Mouse (Mus musculus): ENCODE data around the gene Kcnh1. TPM values are rescaled to one million over a fixed set of nuclear protein-coding genes. Genes with fewer than 3 reads are reported as not detected.

Kcnh1 gene
- total and polyA plus RNA-seq, 2 experiments from 2014 or later: 2.9 to 5.9 TPM

GRCm38 (mm10) chr1:192327052-192327451, 136.5 kb downstream of the Kcnh1 start:
- 90% methylated on average over 8 of the region's 8 CpGs for WGBS
- no peaks in the 10 kb centered on the region for H3K36me3 ChIP-seq (ENCODE audit: insufficient read depth, low read length)
- DNase-seq (ENCODE audit: low spot score): no peak
- no peaks in the 10 kb centered on the region for H3K4me1 ChIP-seq (ENCODE audit: insufficient read depth, low read length)
- no peak for ATAC-seq (ENCODE audit: low FRiP score)
- H3K27ac ChIP-seq (ENCODE audit: low read depth, low read length): no peak overlapping the region
- H3K27me3 ChIP-seq (ENCODE audit: insufficient read depth, low read length): no peaks in the 10 kb centered on the region
- no peak overlapping the region for H3K4me3 ChIP-seq (ENCODE audit: low read depth, low read length)
- no peaks in the 10 kb centered on the region for H3K9me3 ChIP-seq (ENCODE audit: low read length)
- no peak overlapping the region for H3K9ac ChIP-seq (replicated peaks; ENCODE audit: low read length, poor library complexity, severe bottlenecking)
- TF ChIP-seq CTCF (IDR thresholded peaks at IDR 0.05): no peak
- H3K4me2 ChIP-seq (ENCODE audit: low read depth, low read length, poor library complexity, severe bottlenecking): no peak overlapping the region

DNA sequence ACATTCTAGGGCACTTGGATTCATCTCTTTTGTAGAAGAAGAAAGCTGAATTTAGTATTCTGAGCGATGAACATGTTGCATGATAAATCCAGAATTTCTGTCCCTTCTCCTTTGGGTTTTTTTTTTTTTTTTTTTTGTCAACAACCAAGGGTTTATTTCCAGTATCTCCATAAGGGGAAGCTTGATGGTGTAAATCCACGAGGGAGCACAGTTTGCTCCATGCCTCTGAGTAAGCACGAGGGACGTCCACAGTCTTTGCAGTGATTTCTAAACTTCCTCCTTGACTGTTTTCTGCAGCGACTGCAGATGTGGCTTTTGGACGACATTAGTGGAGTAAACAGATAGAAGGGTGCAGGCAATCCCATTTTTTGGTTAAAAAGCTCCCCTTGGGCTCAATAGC, 140.6 kb downstream of the Kcnh1 start:
- no peak overlapping the region for H3K27ac ChIP-seq (ENCODE audit: low read depth, low read length)
- no peaks in the 10 kb centered on the region for H3K9me3 ChIP-seq (ENCODE audit: low read length)
- TF ChIP-seq CTCF (IDR thresholded peaks at IDR 0.05): no peak
- H3K36me3 ChIP-seq (ENCODE audit: insufficient read depth, low read length): no peaks in the 10 kb centered on the region
- H3K4me1 ChIP-seq (ENCODE audit: insufficient read depth, low read length): no peaks in the 10 kb centered on the region
- H3K4me3 ChIP-seq (ENCODE audit: low read depth, low read length): no peak overlapping the region
- H3K4me2 ChIP-seq (ENCODE audit: low read depth, low read length, poor library complexity, severe bottlenecking): no peak overlapping the region
- no peaks in the 10 kb centered on the region for H3K27me3 ChIP-seq (ENCODE audit: insufficient read depth, low read length)
- no peak overlapping the region for H3K9ac ChIP-seq (replicated peaks; ENCODE audit: low read length, poor library complexity, severe bottlenecking)
- no peak for DNase-seq (ENCODE audit: low spot score)
- ATAC-seq (ENCODE audit: low FRiP score): no peak
- 86% methylated on average over 6 of the region's 6 CpGs for WGBS

DNA sequence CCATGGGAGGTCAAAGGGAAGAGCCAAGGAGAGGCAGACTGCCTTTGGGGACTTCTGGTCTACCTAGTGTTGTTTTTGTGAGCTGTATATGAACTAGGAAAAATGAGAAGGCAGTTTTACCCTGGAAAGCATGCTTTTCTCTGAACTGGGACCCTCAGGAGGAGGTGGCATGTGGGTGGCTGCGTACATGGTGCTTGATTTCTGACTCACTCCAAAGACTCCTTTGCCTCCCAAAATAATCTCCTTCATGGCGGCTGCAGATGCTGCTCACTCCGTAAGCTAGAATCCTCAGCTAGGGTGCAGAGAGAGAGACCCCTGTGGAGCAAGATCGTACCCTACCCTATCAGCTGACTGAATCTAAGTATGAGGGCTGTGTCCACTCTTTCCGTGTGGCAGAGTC, 145.5 kb downstream of the Kcnh1 start:
- H3K4me3 ChIP-seq (ENCODE audit: low read depth, low read length): no peak overlapping the region
- DNase-seq (ENCODE audit: low spot score) (no peak), ATAC-seq (ENCODE audit: low FRiP score) (no peak)
- TF ChIP-seq CTCF (IDR thresholded peaks at IDR 0.05): no peak
- H3K4me1 ChIP-seq (ENCODE audit: insufficient read depth, low read length): no peaks in the 10 kb centered on the region
- no peaks in the 10 kb centered on the region for H3K27me3 ChIP-seq (ENCODE audit: insufficient read depth, low read length)
- H3K9ac ChIP-seq (replicated peaks; ENCODE audit: low read length, poor library complexity, severe bottlenecking): no peak overlapping the region
- H3K9me3 ChIP-seq (ENCODE audit: low read length): no peaks in the 10 kb centered on the region
- H3K36me3 ChIP-seq (ENCODE audit: insufficient read depth, low read length): no peaks in the 10 kb centered on the region
- H3K27ac ChIP-seq (ENCODE audit: low read depth, low read length): no peak overlapping the region
- WGBS: 86% methylated on average over 5 of the region's 5 CpGs
- H3K4me2 ChIP-seq (ENCODE audit: low read depth, low read length, poor library complexity, severe bottlenecking): no peak overlapping the region

DNA sequence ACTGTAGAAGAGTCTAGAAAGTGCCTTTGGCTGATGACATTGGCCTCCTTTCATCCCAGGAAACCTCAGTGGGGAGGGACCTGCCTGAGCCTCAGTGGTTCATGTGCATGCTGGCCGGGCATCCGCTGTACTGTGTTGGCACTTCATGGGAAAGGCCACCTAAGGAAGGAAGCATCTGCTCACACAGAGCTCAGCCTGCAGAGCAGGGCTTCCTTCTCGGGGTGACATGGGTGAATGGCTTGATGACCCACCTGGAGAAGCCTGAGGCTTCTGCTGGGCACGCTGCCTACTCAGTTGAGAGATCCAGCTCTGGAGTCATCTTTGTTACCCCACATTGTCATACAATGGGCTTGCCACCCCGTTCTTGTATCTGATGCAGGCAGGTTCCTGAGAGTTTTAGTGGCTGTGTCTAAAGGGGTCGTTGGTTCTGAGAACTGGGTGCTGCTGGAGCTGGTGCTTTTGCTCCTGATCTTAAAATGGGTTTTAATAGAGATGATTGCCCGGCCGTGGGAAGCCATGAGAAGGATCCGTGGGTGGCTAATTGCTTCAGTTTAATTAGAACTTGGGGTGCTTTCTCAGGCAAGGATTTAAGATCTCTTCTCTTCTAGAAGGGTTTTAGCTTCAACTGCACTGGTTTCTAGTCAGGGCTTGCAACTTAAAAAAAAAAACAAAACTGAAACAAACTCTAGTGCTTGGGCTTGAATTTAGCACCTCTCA, 148.9 kb downstream of the Kcnh1 start:
- DNase-seq (ENCODE audit: low spot score) (no peak), ATAC-seq (ENCODE audit: low FRiP score) (no peak)

DNA sequence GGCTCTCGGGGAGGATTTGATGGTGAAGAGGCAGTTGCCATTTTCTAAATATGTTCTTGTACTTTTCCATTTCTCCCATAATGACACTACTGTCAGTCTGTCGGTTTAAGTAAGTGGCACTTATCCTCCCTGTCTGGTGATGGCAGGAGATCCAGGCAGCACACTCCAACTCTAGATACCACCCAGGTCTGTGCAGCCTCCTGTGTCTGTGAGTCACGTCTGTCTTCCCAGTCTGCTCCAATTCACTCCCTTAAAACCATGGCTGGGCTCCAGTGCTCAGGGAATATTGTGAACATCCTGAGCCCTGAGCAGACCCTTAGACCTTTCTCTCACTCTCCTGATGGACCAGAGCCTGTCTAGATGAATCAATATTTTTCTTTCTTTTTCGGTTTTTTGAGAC, 151.2 kb downstream of the Kcnh1 start:
- no peaks in the 10 kb centered on the region for H3K9me3 ChIP-seq (ENCODE audit: low read length)
- 81% methylated on average over 4 of the region's 4 CpGs for WGBS
- TF ChIP-seq CTCF (IDR thresholded peaks at IDR 0.05): no peak
- H3K9ac ChIP-seq (replicated peaks; ENCODE audit: low read length, poor library complexity, severe bottlenecking): no peak overlapping the region
- H3K27me3 ChIP-seq (ENCODE audit: insufficient read depth, low read length): no peaks in the 10 kb centered on the region
- H3K27ac ChIP-seq (ENCODE audit: low read depth, low read length): no peak overlapping the region
- no peak overlapping the region for H3K4me3 ChIP-seq (ENCODE audit: low read depth, low read length)
- no peak for ATAC-seq (ENCODE audit: low FRiP score)
- DNase-seq (ENCODE audit: low spot score): no peak
- H3K36me3 ChIP-seq (ENCODE audit: insufficient read depth, low read length): no peaks in the 10 kb centered on the region
- no peak overlapping the region for H3K4me2 ChIP-seq (ENCODE audit: low read depth, low read length, poor library complexity, severe bottlenecking)
- 0 out of 2 replicates have a peak, but pooled peaks cover 2% of the 10 kb centered on the region for H3K4me1 ChIP-seq (ENCODE audit: insufficient read depth, low read length)

More for the DNA sequence above, 148.9 kb downstream of the Kcnh1 start:
- Histone ChIP-seq H3K4me2 (ENCODE audit: low read depth, low read length, poor library complexity, severe bottlenecking) (no peak overlapping the region), H3K27me3 (ENCODE audit: insufficient read depth, low read length) (no peaks in the 10 kb centered on the region), H3K27ac (ENCODE audit: low read depth, low read length) (no peak overlapping the region), H3K9ac (replicated peaks; ENCODE audit: low read length, poor library complexity, severe bottlenecking) (no peak overlapping the region), H3K4me3 (ENCODE audit: low read depth, low read length) (no peak overlapping the region), H3K36me3 (ENCODE audit: insufficient read depth, low read length) (no peaks in the 10 kb centered on the region), H3K4me1 (ENCODE audit: insufficient read depth, low read length) (0 out of 2 replicates have a peak, but pooled peaks cover 2% of the 10 kb centered on the region), H3K9me3 (ENCODE audit: low read length) (no peaks in the 10 kb centered on the region)
- no peak for TF ChIP-seq CTCF (IDR thresholded peaks at IDR 0.05)
- 82% methylated on average over 9 of the region's 9 CpGs for WGBS

DNA sequence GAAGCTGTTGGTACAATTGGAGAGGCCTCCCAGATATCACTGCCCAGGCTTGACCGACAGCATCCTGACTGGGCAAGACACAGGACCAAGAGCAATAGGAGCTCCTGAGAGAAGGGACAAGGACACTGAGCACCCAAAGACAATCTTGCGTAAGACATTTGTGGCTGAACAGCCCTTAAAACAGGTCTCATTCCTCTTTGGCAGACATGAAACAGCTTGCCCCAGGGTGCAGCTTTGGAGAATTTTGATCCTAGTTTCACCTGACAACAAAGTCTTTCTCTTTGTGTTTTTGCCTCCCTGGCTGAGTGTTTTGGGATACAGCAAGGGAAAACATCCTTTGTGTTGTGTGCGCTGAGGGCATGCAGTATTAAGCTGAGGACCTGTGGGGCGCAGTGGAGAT, 153.4 kb downstream of the Kcnh1 start:
- no peak for DNase-seq (ENCODE audit: low spot score)
- TF ChIP-seq CTCF (IDR thresholded peaks at IDR 0.05): no peak

More for the DNA sequence above, 153.4 kb downstream of the Kcnh1 start:
- no peaks in the 10 kb centered on the region for H3K36me3 ChIP-seq (ENCODE audit: insufficient read depth, low read length)
- no peaks in the 10 kb centered on the region for H3K9me3 ChIP-seq (ENCODE audit: low read length)
- H3K4me3 ChIP-seq (ENCODE audit: low read depth, low read length): no peak overlapping the region
- 0 out of 2 replicates have a peak, but pooled peaks cover 2% of the 10 kb centered on the region for H3K4me1 ChIP-seq (ENCODE audit: insufficient read depth, low read length)
- 89% methylated on average over 4 of the region's 4 CpGs for WGBS
- ATAC-seq (ENCODE audit: low FRiP score): no peak
- H3K9ac ChIP-seq (replicated peaks; ENCODE audit: low read length, poor library complexity, severe bottlenecking): no peak overlapping the region
- H3K4me2 ChIP-seq (ENCODE audit: low read depth, low read length, poor library complexity, severe bottlenecking): no peak overlapping the region
- no peaks in the 10 kb centered on the region for H3K27me3 ChIP-seq (ENCODE audit: insufficient read depth, low read length)
- no peak overlapping the region for H3K27ac ChIP-seq (ENCODE audit: low read depth, low read length)
